Mouse (Mus musculus) right cerebral cortex, postnatal 36 days (tissue): ENCODE measurements around the gene Htt.
A peak's percentile ranks its signal among the peaks of the same experiment; 100 is the strongest.

ENCODE experiments used
- DNase-seq, 2 experiments: peaks; one replicate each; pipeline ENCODE4 v3.0.0; 2022; ENCODE audit warnings: low spot score in 2 of 2, mixed read lengths in 1 of 2

Htt gene

DNA sequence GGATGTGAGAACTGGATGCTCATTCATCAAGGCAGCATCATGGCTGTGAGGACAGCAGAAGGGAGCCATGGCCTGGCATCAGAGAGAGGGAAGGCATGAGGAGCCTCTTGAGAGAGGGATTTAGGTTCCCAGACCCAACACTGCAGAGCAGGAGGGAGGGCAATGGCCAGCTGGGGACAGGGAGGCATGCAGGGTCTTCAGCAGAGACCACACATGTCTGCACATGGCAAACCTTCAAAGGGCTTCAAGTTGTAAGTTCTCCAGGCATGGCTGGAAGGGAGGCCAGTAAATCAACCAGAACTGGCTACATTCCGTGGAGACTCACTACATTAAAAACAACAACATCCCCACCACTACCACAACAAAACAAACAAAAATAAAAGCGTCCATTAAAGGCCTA lies 169.6 kb downstream of the Htt start:
- no peak for DNase-seq

- DNase-seq = no peak
Measured at GRCm38 (mm10) chr5:34931516-34932457, 170.2 kb downstream of the Htt start.

DNA sequence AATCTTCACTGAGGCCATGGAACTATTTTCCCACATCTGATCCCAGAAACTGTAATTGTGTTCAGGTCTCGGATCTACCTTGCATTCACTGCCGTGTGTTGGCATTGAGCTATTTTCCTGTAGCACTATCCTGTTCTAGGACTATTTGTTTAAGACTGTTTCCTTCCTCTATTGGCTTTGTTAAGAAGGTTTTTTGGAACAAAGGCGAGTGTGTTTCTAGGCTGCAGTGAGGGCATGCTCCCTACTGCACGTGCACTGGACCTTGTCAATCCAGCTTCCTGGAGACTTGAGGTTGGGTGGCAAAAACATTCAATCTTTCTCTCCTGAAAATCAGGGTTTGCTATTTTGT lies 170.9 kb downstream of the Htt start:
- DNase-seq = no peak

- no peak for DNase-seq
Measured at GRCm38 (mm10) chr5:34933461-34933860, 171.9 kb downstream of the Htt start.

DNA sequence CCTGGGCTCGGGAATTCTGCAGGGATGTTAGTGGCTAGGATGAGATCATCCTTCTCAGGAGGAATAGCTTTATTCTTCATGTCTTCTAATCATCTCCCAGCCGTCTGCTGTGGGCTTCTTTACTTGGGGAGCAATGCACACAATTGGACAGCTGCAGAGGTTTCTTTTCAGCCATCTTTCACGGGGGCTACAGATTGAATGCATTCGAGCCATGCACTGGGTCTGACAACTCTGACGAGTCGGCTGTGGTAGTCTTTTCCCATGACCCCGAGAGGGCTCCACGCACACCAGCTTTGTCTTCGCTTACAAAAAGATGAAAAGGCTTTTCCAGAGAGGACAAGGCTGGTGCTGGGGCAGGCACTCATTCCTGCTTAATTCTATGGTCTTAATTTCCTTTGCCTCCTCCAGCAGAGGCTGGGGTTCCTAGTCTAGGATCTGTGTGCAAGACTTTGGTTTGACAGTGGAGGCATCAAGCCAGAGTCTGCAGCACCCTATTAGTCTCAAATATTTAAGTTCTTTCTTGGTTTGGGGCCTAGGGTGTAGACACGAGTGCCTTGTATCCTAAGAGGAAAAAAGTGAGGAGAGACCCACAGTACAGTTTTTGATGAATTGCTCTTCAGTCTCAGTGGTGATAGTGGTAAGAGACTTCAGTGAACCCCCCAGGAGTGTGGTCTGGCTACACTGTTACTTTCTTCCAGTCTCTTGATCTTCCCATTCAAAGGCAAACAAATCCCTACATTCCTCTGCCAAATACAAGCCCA lies 180.3 kb downstream of the Htt start:
- DNase-seq = no peak

GRCm38 (mm10) chr5:34943428-34943827 lies 181.9 kb downstream of the Htt start:
- no peak for DNase-seq

GRCm38 (mm10) chr5:34948861-34949760 lies 187.6 kb downstream of the Htt start, which contains the start of gene Rgs12:
Gene Rgs12, plus strand, starts transcription at chr5:34949445.
- DNase-seq = peak in 1 of 2 experiments; percentile 24

- DNase-seq = no peak
Measured at GRCm38 (mm10) chr5:34949769-34950211, 188.2 kb downstream of the Htt start.

GRCm38 (mm10) chr5:34950486-34951160 lies 189.1 kb downstream of the Htt start:
- no peak for DNase-seq

- DNase-seq = no peak
Measured at GRCm38 (mm10) chr5:34951161-34951834, 189.8 kb downstream of the Htt start.

DNA sequence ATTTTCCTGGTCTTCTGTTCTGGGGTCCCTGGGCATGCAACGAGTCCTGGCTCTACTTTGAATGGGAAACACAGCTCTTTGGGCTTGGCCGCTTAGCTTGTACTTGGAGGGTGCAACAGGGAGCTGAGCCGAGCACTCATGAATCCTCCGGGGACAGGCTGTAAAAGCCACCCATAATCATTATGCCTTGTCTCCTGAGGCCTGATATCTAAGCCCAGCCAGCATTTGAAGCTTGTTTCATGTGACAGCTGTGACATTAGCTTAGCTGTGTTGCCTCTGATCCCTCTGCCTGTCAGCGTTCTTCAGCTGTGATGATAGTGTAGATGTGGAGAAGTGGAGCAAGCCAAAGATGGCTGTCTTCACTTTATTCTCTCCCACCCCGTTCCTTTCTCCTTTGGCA lies 193.0 kb downstream of the Htt start:
- no peak for DNase-seq

- DNase-seq = no peak
Measured at GRCm38 (mm10) chr5:34955630-34956029, 194.1 kb downstream of the Htt start.

DNA sequence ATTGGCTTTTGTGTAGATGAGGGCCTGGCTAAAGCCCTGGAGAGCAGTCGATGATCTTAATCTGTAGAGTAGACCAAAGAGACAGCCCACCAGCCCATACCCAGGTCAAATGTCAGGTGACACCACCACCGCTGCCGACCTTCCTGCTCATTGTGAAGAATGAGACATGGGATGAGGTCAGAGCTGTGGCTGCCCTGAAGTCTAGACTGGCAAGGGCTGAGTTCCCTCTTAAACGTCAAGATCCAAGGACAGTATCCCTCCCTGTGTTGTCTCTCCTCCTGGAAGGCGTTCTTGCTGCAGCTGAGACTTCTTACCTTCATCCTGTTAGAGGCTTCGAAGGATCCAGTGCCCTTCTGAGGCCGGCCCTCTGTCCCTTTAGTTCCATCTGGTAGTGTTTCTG lies 194.6 kb downstream of the Htt start:
- DNase-seq = no peak

DNA sequence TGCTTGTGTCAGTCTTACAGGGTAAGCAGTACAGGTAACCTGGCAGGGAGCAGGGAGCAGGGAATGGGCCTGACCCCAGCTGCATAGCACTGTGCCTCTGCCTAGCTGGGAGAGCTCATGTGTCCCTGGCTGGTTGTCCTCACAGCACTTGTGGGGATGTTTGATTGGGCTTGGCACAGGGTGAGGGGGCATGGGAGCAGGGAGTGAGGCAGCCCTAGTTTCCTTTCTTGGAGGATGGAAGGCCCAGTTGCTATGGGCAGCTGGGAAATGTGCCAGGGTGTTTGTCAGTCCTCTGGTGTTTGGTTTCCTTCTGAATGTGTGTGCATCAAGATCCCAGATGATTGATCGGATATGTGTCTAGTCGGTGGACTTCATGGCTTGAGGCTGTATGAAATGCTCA lies 195.5 kb downstream of the Htt start:
- peak in 1 of 2 experiments; percentile 9 for DNase-seq

- DNase-seq = no peak
Measured at GRCm38 (mm10) chr5:34960021-34960420, 198.5 kb downstream of the Htt start.
